Mouse (Mus musculus): ENCODE data around the gene Aqr. TPM values are rescaled to one million over a fixed set of nuclear protein-coding genes. Genes with fewer than 3 reads are reported as not detected.
A peak's percentile ranks its signal among the peaks of the same experiment; 100 is the strongest.

Aqr gene
- polyA plus RNA-seq, 1 experiment from 2014 or later, result 51.5 TPM

GRCm38 (mm10) chr2:114177802-114178733 lies 8.8 kb downstream of the Aqr start:
- H3K9ac ChIP-seq (ENCODE audit: low read length), result no peak overlapping the region
- no peaks in the 10 kb centered on the region for H3K27me3 ChIP-seq (replicated peaks; ENCODE audit: control insufficient read depth, insufficient read depth, low read length)
- no peak for ATAC-seq
- no peak overlapping the region for H3K4me3 ChIP-seq (ENCODE audit: low read depth, low read length)
- DNase-seq (ENCODE audit: low spot score), result no peak
- H3K4me2 ChIP-seq (ENCODE audit: low read length), result no peak overlapping the region
- H3K27ac ChIP-seq (ENCODE audit: low read depth, low read length), result no peak overlapping the region
- peaks cover 8% of the 10 kb centered on the region; the same call in 1 of the 2 replicates for H3K4me1 ChIP-seq (ENCODE audit: control insufficient read depth, insufficient read depth, low read length)
- H3K9me3 ChIP-seq (replicated peaks; ENCODE audit: control insufficient read depth, low read length), result no peaks in the 10 kb centered on the region
- no peaks in the 10 kb centered on the region for H3K36me3 ChIP-seq (ENCODE audit: control insufficient read depth, insufficient read depth, low read length)
- 47% methylated on average over 4 of the region's 4 CpGs for WGBS

DNA sequence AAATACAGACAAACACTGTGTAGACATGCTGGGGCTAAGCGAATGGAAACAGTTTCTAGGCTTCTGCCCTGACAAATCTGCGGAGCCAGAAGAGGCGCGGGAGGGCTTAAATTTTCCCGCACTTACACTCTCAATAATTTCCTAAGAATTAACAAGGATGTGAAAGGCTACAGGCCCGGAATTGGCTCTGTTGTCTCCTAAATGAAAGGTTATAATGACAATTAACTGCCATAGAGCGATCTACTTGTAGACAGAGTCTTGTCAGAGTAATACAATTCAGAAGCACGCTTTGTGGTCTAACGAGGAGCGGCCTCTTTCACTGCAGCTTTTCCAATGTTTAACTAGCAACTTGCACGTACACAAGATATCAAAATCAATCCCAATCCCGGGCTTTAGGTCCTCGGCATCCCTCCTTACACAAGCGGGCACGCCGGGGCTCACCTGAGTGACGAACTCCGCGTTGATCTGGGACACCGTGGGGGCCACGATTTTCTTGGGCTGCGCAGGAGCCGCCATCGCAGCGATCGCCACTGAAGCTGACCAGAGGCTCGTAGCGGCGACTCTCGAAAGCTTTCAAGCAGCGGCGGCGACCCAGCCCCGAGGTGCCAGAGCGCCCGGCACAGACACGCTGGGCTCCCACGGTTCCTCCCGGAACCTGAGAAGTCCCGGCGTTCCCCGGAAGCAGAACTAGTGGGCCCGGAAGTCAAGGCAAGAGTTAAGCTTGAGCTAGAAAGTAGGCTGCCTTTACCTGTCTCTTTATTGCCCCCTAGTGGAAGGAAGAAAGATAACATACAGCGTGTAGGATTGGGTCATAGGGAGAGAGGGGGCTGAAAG lies 12.0 kb downstream of the Aqr start:
- H3K27ac ChIP-seq (ENCODE audit: low read depth, low read length), result no peak overlapping the region
- no peaks in the 10 kb centered on the region for H3K27me3 ChIP-seq (replicated peaks; ENCODE audit: control insufficient read depth, insufficient read depth, low read length)
- under 1% methylated on average over 44 of the region's 44 CpGs for WGBS
- H3K4me2 ChIP-seq (ENCODE audit: low read length), result peak overlapping the region; percentile 75
- H3K9ac ChIP-seq (ENCODE audit: low read length), result peak overlapping the region; percentile 86
- no peaks in the 10 kb centered on the region for H3K9me3 ChIP-seq (replicated peaks; ENCODE audit: control insufficient read depth, low read length)
- peaks cover 14% of the 10 kb centered on the region for H3K36me3 ChIP-seq (ENCODE audit: control insufficient read depth, insufficient read depth, low read length)
- H3K4me3 ChIP-seq (ENCODE audit: low read depth, low read length), result peak overlapping the region; percentile 93
- ATAC-seq, result peak; percentile 97
- peak; percentile 95 for DNase-seq (ENCODE audit: low spot score)
- peaks cover 8% of the 10 kb centered on the region; the same call in 1 of the 2 replicates for H3K4me1 ChIP-seq (ENCODE audit: control insufficient read depth, insufficient read depth, low read length)

DNA sequence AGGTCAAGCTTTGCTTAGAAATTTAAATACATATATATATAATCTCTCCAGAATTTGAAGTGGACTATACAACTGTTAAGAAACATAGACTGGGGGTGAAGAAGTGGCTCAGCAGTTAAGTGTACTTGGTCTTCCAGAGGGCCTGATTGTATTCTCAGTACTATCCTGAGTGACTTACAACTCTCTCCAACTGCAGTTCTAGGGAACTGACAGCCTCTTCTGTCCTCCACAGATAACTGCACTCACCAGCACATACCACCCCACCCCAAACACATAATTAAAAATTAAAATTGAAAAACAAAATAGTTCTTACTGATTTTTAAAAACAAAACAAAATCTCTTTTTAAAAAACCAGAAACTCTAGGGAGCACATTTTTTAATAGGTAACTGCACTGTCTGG lies 13.6 kb downstream of the Aqr start:
- Histone ChIP-seq H3K4me3 (ENCODE audit: low read depth, low read length) (no peak overlapping the region), H3K4me1 (ENCODE audit: control insufficient read depth, insufficient read depth, low read length) (peaks cover 8% of the 10 kb centered on the region; the same call in 1 of the 2 replicates), H3K4me2 (ENCODE audit: low read length) (no peak overlapping the region), H3K36me3 (ENCODE audit: control insufficient read depth, insufficient read depth, low read length) (peaks cover 16% of the 10 kb centered on the region), H3K9ac (ENCODE audit: low read length) (no peak overlapping the region), H3K27me3 (replicated peaks; ENCODE audit: control insufficient read depth, insufficient read depth, low read length) (no peaks in the 10 kb centered on the region), H3K27ac (ENCODE audit: low read depth, low read length) (no peak overlapping the region), H3K9me3 (replicated peaks; ENCODE audit: control insufficient read depth, low read length) (no peaks in the 10 kb centered on the region)
- DNase-seq (ENCODE audit: low spot score) (no peak), ATAC-seq (no peak)

- Histone ChIP-seq H3K36me3 (ENCODE audit: control insufficient read depth, insufficient read depth, low read length) (peaks cover 54% of the 10 kb centered on the region), H3K4me3 (ENCODE audit: low read depth, low read length) (no peak overlapping the region), H3K9ac (ENCODE audit: low read length) (no peak overlapping the region), H3K27ac (ENCODE audit: low read depth, low read length) (no peak overlapping the region), H3K4me1 (ENCODE audit: control insufficient read depth, insufficient read depth, low read length) (no peaks in the 10 kb centered on the region), H3K27me3 (replicated peaks; ENCODE audit: control insufficient read depth, insufficient read depth, low read length) (no peaks in the 10 kb centered on the region), H3K4me2 (ENCODE audit: low read length) (no peak overlapping the region), H3K9me3 (replicated peaks; ENCODE audit: control insufficient read depth, low read length) (no peaks in the 10 kb centered on the region)
- no peak for ATAC-seq
- DNase-seq (ENCODE audit: low spot score), result no peak
Observed at GRCm38 (mm10) chr2:114167837-114168236, 19.0 kb downstream of the Aqr start.

GRCm38 (mm10) chr2:114161978-114162377 lies 24.8 kb downstream of the Aqr start:
- DNase-seq (ENCODE audit: low spot score) (no peak), ATAC-seq (no peak)
- no peaks in the 10 kb centered on the region for H3K27me3 ChIP-seq (replicated peaks; ENCODE audit: control insufficient read depth, insufficient read depth, low read length)
- H3K27ac ChIP-seq (ENCODE audit: low read depth, low read length), result no peak overlapping the region
- H3K9me3 ChIP-seq (replicated peaks; ENCODE audit: control insufficient read depth, low read length), result no peaks in the 10 kb centered on the region
- H3K4me1 ChIP-seq (ENCODE audit: control insufficient read depth, insufficient read depth, low read length), result no peaks in the 10 kb centered on the region
- H3K36me3 ChIP-seq (ENCODE audit: control insufficient read depth, insufficient read depth, low read length), result peaks cover 73% of the 10 kb centered on the region
- no peak overlapping the region for H3K4me2 ChIP-seq (ENCODE audit: low read length)
- 91% methylated on average over 1 of the region's 1 CpGs for WGBS
- H3K9ac ChIP-seq (ENCODE audit: low read length), result no peak overlapping the region
- H3K4me3 ChIP-seq (ENCODE audit: low read depth, low read length), result no peak overlapping the region

DNA sequence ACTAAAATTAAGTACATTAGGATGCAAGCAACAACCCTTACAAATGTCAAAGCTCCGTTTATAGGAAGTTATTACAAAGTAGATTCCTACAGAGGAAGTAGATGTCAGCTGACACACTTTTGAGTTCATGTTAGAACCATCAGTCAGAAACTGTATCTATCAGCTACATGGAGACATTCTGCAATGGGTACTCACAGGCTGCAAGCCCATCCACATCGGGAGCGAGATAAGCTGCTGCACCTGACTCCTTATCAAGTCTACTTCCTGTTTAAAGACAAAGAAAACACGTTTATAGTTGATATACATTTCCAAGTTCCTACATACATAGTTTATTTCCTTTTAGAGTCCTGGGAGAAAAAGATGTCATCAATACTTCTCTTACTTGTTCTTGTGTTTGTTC lies 29.5 kb downstream of the Aqr start:
- Histone ChIP-seq H3K4me2 (ENCODE audit: low read length) (no peak overlapping the region), H3K4me1 (ENCODE audit: control insufficient read depth, insufficient read depth, low read length) (no peaks in the 10 kb centered on the region), H3K9ac (ENCODE audit: low read length) (no peak overlapping the region), H3K4me3 (ENCODE audit: low read depth, low read length) (no peak overlapping the region), H3K27ac (ENCODE audit: low read depth, low read length) (no peak overlapping the region), H3K9me3 (replicated peaks; ENCODE audit: control insufficient read depth, low read length) (no peaks in the 10 kb centered on the region), H3K36me3 (ENCODE audit: control insufficient read depth, insufficient read depth, low read length) (peaks cover 76% of the 10 kb centered on the region), H3K27me3 (replicated peaks; ENCODE audit: control insufficient read depth, insufficient read depth, low read length) (no peaks in the 10 kb centered on the region)
- no peak for DNase-seq (ENCODE audit: low spot score)
- ATAC-seq, result no peak
- WGBS, result 91% methylated on average over 4 of the region's 4 CpGs

DNA sequence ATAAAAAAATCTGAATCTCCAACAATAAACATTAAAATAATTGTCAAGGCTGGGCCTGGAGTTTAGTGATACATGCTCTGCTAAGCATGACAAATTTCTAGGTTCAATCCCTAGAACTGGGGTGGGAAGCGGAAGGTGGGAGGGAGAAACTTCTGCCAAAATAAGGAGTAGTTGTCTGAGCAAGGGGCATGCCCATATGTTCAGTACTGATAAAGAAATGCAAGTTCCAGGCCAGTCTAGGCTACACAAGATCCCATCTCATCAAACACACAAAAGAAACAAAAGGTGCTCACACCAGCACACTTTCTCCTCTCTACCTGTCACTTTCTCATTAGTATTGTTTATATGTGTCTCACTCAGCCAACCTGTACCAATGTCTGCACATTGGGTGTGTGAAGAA lies 30.2 kb downstream of the Aqr start:
- Histone ChIP-seq H3K4me1 (ENCODE audit: control insufficient read depth, insufficient read depth, low read length) (no peaks in the 10 kb centered on the region), H3K36me3 (ENCODE audit: control insufficient read depth, insufficient read depth, low read length) (peaks cover 77% of the 10 kb centered on the region), H3K9me3 (replicated peaks; ENCODE audit: control insufficient read depth, low read length) (no peaks in the 10 kb centered on the region), H3K4me2 (ENCODE audit: low read length) (no peak overlapping the region), H3K27me3 (replicated peaks; ENCODE audit: control insufficient read depth, insufficient read depth, low read length) (no peaks in the 10 kb centered on the region), H3K9ac (ENCODE audit: low read length) (no peak overlapping the region), H3K27ac (ENCODE audit: low read depth, low read length) (no peak overlapping the region), H3K4me3 (ENCODE audit: low read depth, low read length) (no peak overlapping the region)
- ATAC-seq (no peak), DNase-seq (ENCODE audit: low spot score) (no peak)
- WGBS, result 93% methylated on average over 1 of the region's 1 CpGs

DNA sequence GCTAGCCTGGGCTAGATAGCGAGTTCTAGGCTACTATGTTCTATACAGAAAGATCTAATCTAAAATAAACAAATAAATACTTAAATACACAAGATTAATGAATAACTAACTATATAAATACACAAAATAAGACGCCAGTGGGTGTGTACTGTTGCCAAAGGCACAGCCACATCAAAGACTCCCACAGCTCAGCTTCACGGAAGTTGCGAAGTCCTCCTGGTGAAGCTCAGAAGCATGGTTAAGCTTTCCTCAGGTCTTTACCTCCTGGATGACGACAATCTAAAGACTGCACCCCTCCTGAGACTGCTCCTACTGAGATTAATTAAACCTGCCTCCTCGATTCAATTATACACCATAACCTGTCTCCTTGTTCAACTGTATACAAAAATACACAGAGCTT lies 33.6 kb downstream of the Aqr start:
- no peak overlapping the region for H3K9ac ChIP-seq (ENCODE audit: low read length)
- no peak overlapping the region for H3K27ac ChIP-seq (ENCODE audit: low read depth, low read length)
- ATAC-seq, result no peak
- no peak for DNase-seq (ENCODE audit: low spot score)
- 91% methylated on average over 6 of the region's 6 CpGs for WGBS
- no peaks in the 10 kb centered on the region for H3K9me3 ChIP-seq (replicated peaks; ENCODE audit: control insufficient read depth, low read length)
- H3K4me3 ChIP-seq (ENCODE audit: low read depth, low read length), result no peak overlapping the region
- H3K27me3 ChIP-seq (replicated peaks; ENCODE audit: control insufficient read depth, insufficient read depth, low read length), result no peaks in the 10 kb centered on the region
- no peaks in the 10 kb centered on the region for H3K4me1 ChIP-seq (ENCODE audit: control insufficient read depth, insufficient read depth, low read length)
- peaks cover 80% of the 10 kb centered on the region for H3K36me3 ChIP-seq (ENCODE audit: control insufficient read depth, insufficient read depth, low read length)
- H3K4me2 ChIP-seq (ENCODE audit: low read length), result no peak overlapping the region
